Mouse (Mus musculus) MEL-GATA-1-ER (cell line): ENCODE data around the gene Rptor.

ENCODE experiments used
- DNase-seq: peaks from one replicate; pipeline ENCODE4 v3.0.0-alpha.2; 2012; ENCODE audit warnings: low read depth; ENCODE audit errors: extremely low read depth

The Rptor gene

GRCm38 (mm10) chr11:119781726-119782125 lies 179.0 kb downstream of the Rptor start:
- DNase-seq, result no peak

GRCm38 (mm10) chr11:119783653-119784052 lies 180.9 kb downstream of the Rptor start:
- DNase-seq, result peak; percentile 10

- DNase-seq, result no peak
Observed at GRCm38 (mm10) chr11:119784672-119785341, 182.1 kb downstream of the Rptor start.

- DNase-seq, result no peak
Observed at GRCm38 (mm10) chr11:119785661-119786384, 183.1 kb downstream of the Rptor start.

- DNase-seq, result no peak
Observed at GRCm38 (mm10) chr11:119786385-119786880, 183.7 kb downstream of the Rptor start.

- no peak for DNase-seq
Observed at GRCm38 (mm10) chr11:119788488-119788887, 185.8 kb downstream of the Rptor start.

GRCm38 (mm10) chr11:119788919-119789713 lies 186.4 kb downstream of the Rptor start:
- no peak for DNase-seq

GRCm38 (mm10) chr11:119791923-119792564 lies 189.3 kb downstream of the Rptor start:
- DNase-seq, result no peak

- DNase-seq, result no peak
Observed at GRCm38 (mm10) chr11:119793378-119793777, 190.7 kb downstream of the Rptor start.

- no peak for DNase-seq
Observed at GRCm38 (mm10) chr11:119794020-119794419, 191.3 kb downstream of the Rptor start.

GRCm38 (mm10) chr11:119794671-119795070 lies 192.0 kb downstream of the Rptor start:
- no peak for DNase-seq

GRCm38 (mm10) chr11:119796406-119796805 lies 193.7 kb downstream of the Rptor start:
- DNase-seq, result no peak

- no peak for DNase-seq
Observed at GRCm38 (mm10) chr11:119796846-119797245, 194.1 kb downstream of the Rptor start.

- DNase-seq, result no peak
Observed at GRCm38 (mm10) chr11:119799536-119799935, 196.8 kb downstream of the Rptor start.

- DNase-seq, result no peak
Observed at GRCm38 (mm10) chr11:119801855-119802254, 199.2 kb downstream of the Rptor start.

- no peak for DNase-seq
Observed at GRCm38 (mm10) chr11:119802947-119803346, 200.2 kb downstream of the Rptor start.

- DNase-seq, result no peak
Observed at GRCm38 (mm10) chr11:119804392-119804791, 201.7 kb downstream of the Rptor start.

- no peak for DNase-seq
Observed at GRCm38 (mm10) chr11:119805112-119805750, 202.5 kb downstream of the Rptor start.

GRCm38 (mm10) chr11:119806539-119806938 lies 203.8 kb downstream of the Rptor start:
- DNase-seq, result no peak

- DNase-seq, result no peak
Observed at GRCm38 (mm10) chr11:119807431-119808031, 204.8 kb downstream of the Rptor start.
